Mouse (Mus musculus) CH12.LX (cell line): ENCODE measurements around the gene AL607142.1. TPM values are rescaled to one million over a fixed set of nuclear protein-coding genes. Genes with fewer than 3 reads are reported as not detected.
A peak's percentile ranks its signal among the peaks of the same experiment; 100 is the strongest.

Experiments used
- DNase-seq: peaks from one replicate; pipeline ENCODE4 v3.0.0-alpha.2; 2013; ENCODE audit errors: extremely low read depth
- H3K27ac ChIP-seq: 2 replicates; pipeline ENCODE4 v1.5.1; 2012; ENCODE audit warnings: low read depth, mild to moderate bottlenecking, control low read depth, moderate library complexity; ENCODE audit not compliant: insufficient read depth
- H3K27me3 ChIP-seq: replicated peaks from 2 replicates; pipeline ENCODE3; 2012; ENCODE audit warnings: inconsistent platforms
- H3K36me3 ChIP-seq, 2 experiments: replicated peaks in 1 of 2; 2 replicates each; pipeline versions ENCODE3 to v1.6.1; 2012; ENCODE audit warnings: inconsistent platforms in 1 of 2, low read length in 1 of 2, mild to moderate bottlenecking in 1 of 2, mixed read lengths in 1 of 2, moderate library complexity in 1 of 2; ENCODE audit not compliant: control insufficient read depth in 1 of 2, insufficient read depth in 1 of 2
- H3K4me1 ChIP-seq, 2 experiments: 2 replicates each; pipeline ENCODE4 v1.6.1; 2012; ENCODE audit warnings: inconsistent platforms in 1 of 2, moderate library complexity in 1 of 2; ENCODE audit not compliant: insufficient read depth in 2 of 2, control insufficient read depth in 1 of 2
- H3K4me2 ChIP-seq: 2 replicates; pipeline ENCODE4 v1.6.1; 2012; ENCODE audit warnings: low read depth, mild to moderate bottlenecking, control low read depth; ENCODE audit not compliant: poor library complexity, insufficient read depth, severe bottlenecking
- H3K4me3 ChIP-seq, 3 experiments: fragments of 150-350 bp in 1 of 3; sonication (generic) in 1 of 3; replicated peaks in 1 of 3; 2 replicates each; pipeline versions ENCODE3 to v1.5.1; 2011 to 2012; ENCODE audit warnings: low read depth in 2 of 3, low read length in 2 of 3, mild to moderate bottlenecking in 2 of 3, moderate library complexity in 2 of 3, control low read depth in 1 of 3, improper control_type of control experiment in 1 of 3, inconsistent platforms in 1 of 3, mixed read lengths in 1 of 3; ENCODE audit not compliant: poor library complexity in 1 of 3
- H3K79me2 ChIP-seq: replicated peaks from 2 replicates; pipeline ENCODE4 v1.6.1; 2012; ENCODE audit warnings: mild to moderate bottlenecking, moderate library complexity; ENCODE audit not compliant: control insufficient read depth, poor library complexity, insufficient read depth, severe bottlenecking; ENCODE audit errors: extremely low read depth
- H3K9ac ChIP-seq: 2 replicates; pipeline ENCODE4 v1.6.1; 2012; ENCODE audit warnings: low read depth, mild to moderate bottlenecking, control low read depth, moderate library complexity; ENCODE audit not compliant: insufficient read depth
- H3K9me3 ChIP-seq: replicated peaks from 2 replicates; pipeline ENCODE3; 2012; ENCODE audit warnings: low read length, inconsistent platforms, mixed read lengths
- BHLHE40 ChIP-seq: IDR thresholded peaks from 2 replicates; pipeline ENCODE4 v1.6.1; 2011; ENCODE audit warnings: mild to moderate bottlenecking, low read depth, low read length, improper control_type of control experiment
- CHD1 ChIP-seq: IDR thresholded peaks from 2 replicates; pipeline ENCODE4 v1.6.1; 2012; ENCODE audit warnings: low read depth, low read length, improper control_type of control experiment, inconsistent platforms
- CTCF ChIP-seq, 2 experiments: IDR thresholded peaks in 1 of 2; conservative IDR thresholded peaks in 1 of 2; 2 replicates each; pipeline ENCODE4 v1.5.1; 2011 to 2012; ENCODE audit warnings: low read depth in 2 of 2, low read length in 2 of 2, improper control_type of control experiment in 1 of 2, inconsistent platforms in 1 of 2, mild to moderate bottlenecking in 1 of 2, moderate library complexity in 1 of 2
- ETS1 ChIP-seq: conservative IDR thresholded peaks from 2 replicates; pipeline ENCODE4 v1.6.1; 2012; ENCODE audit warnings: low read depth, mild to moderate bottlenecking, inconsistent platforms, low read length, improper control_type of control experiment, moderate library complexity
- GABPA ChIP-seq: IDR thresholded peaks from 2 replicates; pipeline ENCODE4 v1.6.1; 2012; ENCODE audit warnings: low read depth, low read length, improper control_type of control experiment, inconsistent platforms; ENCODE audit not compliant: insufficient replicate concordance
- JUND ChIP-seq: conservative IDR thresholded peaks from 2 replicates; pipeline ENCODE4 v1.6.1; 2011; ENCODE audit warnings: low read depth, low read length, improper control_type of control experiment
- MAFK ChIP-seq: IDR thresholded peaks from 2 replicates; pipeline ENCODE4 v1.6.1; 2011; ENCODE audit warnings: low read length, improper control_type of control experiment; ENCODE audit not compliant: insufficient replicate concordance
- MAZ ChIP-seq: IDR thresholded peaks from 2 replicates; pipeline ENCODE4 v1.6.1; 2012; ENCODE audit warnings: low read depth, mild to moderate bottlenecking, inconsistent platforms, low read length, improper control_type of control experiment, moderate library complexity
- MEF2A ChIP-seq: IDR thresholded peaks from 2 replicates; pipeline ENCODE4 v1.6.1; 2014; ENCODE audit warnings: low read depth, mild to moderate bottlenecking, inconsistent platforms, low read length, improper control_type of control experiment, borderline replicate concordance
- RAD21 ChIP-seq: IDR thresholded peaks from 2 replicates; pipeline ENCODE4 v1.6.1; 2011; ENCODE audit warnings: low read depth, mild to moderate bottlenecking, low read length, improper control_type of control experiment, moderate library complexity
- SMC3 ChIP-seq: IDR thresholded peaks from 2 replicates; pipeline ENCODE4 v1.6.1; 2011; ENCODE audit warnings: low read depth, low read length, improper control_type of control experiment
- ZC3H11A ChIP-seq: IDR thresholded peaks from 2 replicates; pipeline ENCODE4 v1.6.1; 2012; ENCODE audit warnings: low read depth, mild to moderate bottlenecking, inconsistent platforms, low read length, improper control_type of control experiment
- ZMIZ1 ChIP-seq: IDR thresholded peaks from 2 replicates; pipeline ENCODE4 v1.6.1; 2012; ENCODE audit warnings: low read depth, mild to moderate bottlenecking, inconsistent platforms, low read length, improper control_type of control experiment
- ZNF384 ChIP-seq: IDR thresholded peaks from 2 replicates; pipeline ENCODE4 v1.6.1; 2012; ENCODE audit warnings: low read depth, low read length, improper control_type of control experiment, inconsistent platforms
- dilution Hi-C: fragments of 300-500 bp; cut with MboI; formaldehyde crosslinking; loops from 2 replicates; pipeline ENCODE4 v1.14.3; 2020; ENCODE audit warnings: low sequenced_read_pairs; ENCODE audit not compliant: extremely low pct_unique_long_range_greater_than_20kb, extremely low pct_ligation_motif_present
- in situ Hi-C: fragments of 300-500 bp; cut with MboI; formaldehyde crosslinking; loops from 3 replicates; pipeline ENCODE4 v1.14.3; 2019; ENCODE audit warnings: low sequenced_read_pairs, low pct_ligation_motif_present, low pct_unique_long_range_greater_than_20kb, mixed read lengths
- polyA plus RNA-seq: library from polyadenylated mRNA; unstranded; fragments of >175 nt; gene quantifications from 2 replicates; pipeline ENCODE4 v1.2.1, GENCODE M21; 2012; ENCODE audit warnings: low read depth; ENCODE audit not compliant: insufficient read length
- total RNA-seq, 2 experiments: library from RNA; depleted of rRNA; stranded (reverse); fragments of 300-350 nt in 1 of 2; fragments of >200 nt in 1 of 2; gene quantifications; 2 replicates each; pipeline ENCODE4 v1.2.3; 2012 to 2014

Gene AL607142.1
- total and polyA plus RNA-seq, 3 experiments = 22.0 TPM; not detected in 2

GRCm38 (mm10) chr4:120101186-120101585 lies 36.4 kb downstream of the AL607142.1 start:
- no peaks in the 10 kb centered on the region for H3K79me2 ChIP-seq
- no peak overlapping the region for H3K4me3 ChIP-seq
- DNase-seq = no peak
- H3K9ac ChIP-seq = no peak overlapping the region
- H3K4me1 ChIP-seq = peaks cover 0 to 6% of the 10 kb centered on the region in 2 experiments; a peak in 1 of 4 replicates
- H3K27ac ChIP-seq = no peak overlapping the region
- H3K27me3 ChIP-seq = no peaks in the 10 kb centered on the region
- in situ Hi-C loops = no loop called here
- TF ChIP-seq CHD1 (no peak), BHLHE40 (no peak), MEF2A (no peak), GABPA (no peak), SMC3 (no peak), JUND (no peak), ETS1 (no peak)
- no peaks in the 10 kb centered on the region for H3K9me3 ChIP-seq
- H3K4me2 ChIP-seq = no peak overlapping the region
- dilution Hi-C loops = no loop called here
- peaks cover 61 to 94% of the 10 kb centered on the region in 2 experiments for H3K36me3 ChIP-seq

- no peaks in the 10 kb centered on the region for H3K9me3 ChIP-seq
- H3K4me1 ChIP-seq = peaks cover 0 to 6% of the 10 kb centered on the region in 2 experiments; a peak in 1 of 4 replicates
- H3K36me3 ChIP-seq = peaks cover 53 to 91% of the 10 kb centered on the region in 2 experiments
- no peak overlapping the region for H3K4me3 ChIP-seq
- H3K27ac ChIP-seq = no peak overlapping the region
- DNase-seq = peak; percentile 59
- dilution Hi-C loops = no loop called here
- no peak overlapping the region for H3K9ac ChIP-seq
- H3K4me2 ChIP-seq = no peak overlapping the region
- no peaks in the 10 kb centered on the region for H3K27me3 ChIP-seq
- in situ Hi-C loops = no loop called here
- TF ChIP-seq SMC3 = peak; percentile 86
- TF ChIP-seq ZMIZ1 = no peak
- TF ChIP-seq CTCF (conservative IDR thresholded peaks at IDR 0.05 in 1 of 2, IDR thresholded peaks at IDR 0.05 in 1 of 2; ENCODE audit: low read depth in 2 of 2, low read length in 2 of 2) = peak; percentile 67 to 82
- TF ChIP-seq RAD21 = peak; percentile 87
- TF ChIP-seq ZC3H11A = peak; percentile 49; the same call in 1 of the 2 replicates
- no peak for TF ChIP-seq MAZ
- TF ChIP-seq ETS1 = no peak
- no peak for TF ChIP-seq MAFK
- TF ChIP-seq ZNF384 = peak; percentile 77
- TF ChIP-seq GABPA = no peak
- TF ChIP-seq, all 38 proteins: peak for 5
- no peaks in the 10 kb centered on the region for H3K79me2 ChIP-seq
Measured at GRCm38 (mm10) chr4:120104599-120104998, 39.8 kb downstream of the AL607142.1 start.
